Mouse (Mus musculus) cerebellum, adult 2 months (tissue): Measurements from ENCODE around the gene Btg4.

Source experiments
- CTCF ChIP-seq: fragments of 200-500 bp; IDR thresholded peaks from 2 replicates; pipeline ENCODE4 v1.5.1; 2011; ENCODE audit warnings: low read depth, mild to moderate bottlenecking, control low read depth, low read length, moderate library complexity, borderline replicate concordance; ENCODE audit not compliant: insufficient read depth
- POLR2A ChIP-seq: fragments of 200-500 bp; IDR thresholded peaks from 2 replicates; pipeline ENCODE4 v1.6.1; 2011; ENCODE audit warnings: low read length, control low read depth, borderline replicate concordance; ENCODE audit not compliant: insufficient read depth

GRCm38 (mm10) chr9:51140711-51141110 lies 80.0 kb downstream of the Btg4 start:
- TF ChIP-seq POLR2A (no peak), CTCF (no peak)
